Mouse (Mus musculus) kidney, adult 8-10 months (tissue): ENCODE data around the gene D930048N14Rik.

Experiments used
- DNase-seq, 2 experiments: peaks; one replicate each; pipeline ENCODE4 v3.0.0; 2022

Gene D930048N14Rik

DNA sequence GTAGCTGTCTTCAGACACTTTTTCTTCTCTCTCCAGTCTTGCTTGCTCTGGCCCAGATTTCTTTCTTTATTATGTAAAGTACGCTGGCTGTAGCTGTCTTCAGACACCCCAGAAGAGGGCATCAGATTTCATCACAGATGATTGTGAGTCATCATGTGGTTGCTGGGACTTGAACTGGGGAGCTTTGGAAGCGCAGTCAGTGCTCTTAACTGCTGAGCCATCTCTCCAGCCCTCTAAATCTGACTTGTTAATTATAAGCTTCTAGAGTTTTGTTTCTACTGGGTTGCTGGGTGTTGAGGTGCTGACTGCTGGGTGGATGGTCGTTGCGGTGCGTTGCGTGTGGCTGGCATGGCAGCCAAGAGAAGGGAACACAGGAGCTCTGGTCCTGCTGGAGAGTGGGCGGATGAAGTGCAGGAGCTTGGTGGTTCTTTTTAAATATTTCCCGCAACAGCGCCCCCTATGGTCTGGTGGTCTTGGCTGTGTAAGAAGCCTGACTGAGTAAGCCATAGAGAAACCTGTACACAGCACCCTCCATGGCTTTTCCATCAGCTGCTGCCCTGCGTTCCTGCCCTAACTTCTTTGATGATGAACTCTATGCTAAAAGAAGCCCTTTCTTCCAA is 52.7 kb downstream of the D930048N14Rik start:
- DNase-seq = peak in 1 of 2 experiments; percentile 39

DNA sequence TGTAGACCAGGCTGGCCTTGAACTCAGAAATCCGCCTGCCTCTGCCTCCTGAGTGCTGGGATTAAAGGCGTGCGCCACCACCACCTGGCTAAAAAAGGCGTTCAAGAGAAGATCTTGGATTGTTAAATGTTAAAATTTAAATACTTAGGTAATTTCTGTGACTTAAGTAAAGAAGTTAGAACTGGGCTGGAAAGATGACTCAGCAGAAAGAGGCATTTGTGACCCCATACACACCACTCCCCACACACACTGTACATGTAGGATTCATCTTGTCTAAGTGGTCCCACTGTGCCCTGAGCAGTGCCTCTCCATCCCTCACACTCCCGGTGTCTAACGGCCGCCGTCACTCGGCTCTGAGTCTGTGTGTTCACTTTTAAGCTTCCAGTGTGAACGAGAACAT is 55.7 kb downstream of the D930048N14Rik start:
- no peak for DNase-seq

DNA sequence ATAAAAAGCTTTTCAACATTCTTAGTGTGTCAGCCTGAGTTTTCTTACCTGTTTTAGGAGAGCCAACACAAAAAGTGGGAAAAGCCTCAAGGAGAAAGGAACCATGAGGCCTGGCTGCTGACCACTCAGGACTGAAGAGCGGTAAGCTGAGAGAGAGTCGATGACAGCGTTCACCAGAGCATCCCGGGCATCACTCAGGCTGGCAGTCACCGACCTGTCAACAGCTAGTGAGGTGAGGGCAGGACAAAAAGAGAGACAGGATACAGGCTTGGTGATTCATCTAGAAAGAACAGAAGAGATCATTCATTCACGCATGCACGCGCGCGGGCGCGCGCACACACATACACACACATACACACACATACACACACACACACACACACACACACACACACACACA is 56.3 kb downstream of the D930048N14Rik start:
- no peak for DNase-seq
